Mouse (Mus musculus): Measurements from ENCODE around the gene Zfp663. TPM values are rescaled to one million over a fixed set of nuclear protein-coding genes. Genes with fewer than 3 reads are reported as not detected.

Gene Zfp663
- polyA plus RNA-seq, 1 experiment from 2014 or later = 9.2 TPM

Other genes with a start within 250 kb of the Zfp663 start
- gene Cdh22, start 133.9 kb downstream of the Zfp663 start, polyA plus RNA-seq (2016; fragmentation: Nextera tagmentation; extraction: Ambion mirVana) = 14.8 and 18.8 TPM in 2 replicates
- 61.6 and 67.1 TPM in 2 replicates for gene Slc35c2, start 80.9 kb downstream of the Zfp663 start, polyA plus RNA-seq (2016; fragmentation: Nextera tagmentation; extraction: Ambion mirVana)
- 88.2 and 89.3 TPM in 2 replicates for gene Elmo2, start 42.2 kb downstream of the Zfp663 start, polyA plus RNA-seq (2016; fragmentation: Nextera tagmentation; extraction: Ambion mirVana)
- 23.6 and 25.5 TPM in 2 replicates for gene Zfp334, start 19.5 kb upstream of the Zfp663 start, polyA plus RNA-seq (2016; fragmentation: Nextera tagmentation; extraction: Ambion mirVana)
- gene Ocstamp, start 31.7 kb upstream of the Zfp663 start, polyA plus RNA-seq (2016; fragmentation: Nextera tagmentation; extraction: Ambion mirVana) = 0.05 TPM in 1 of 2 replicates, not detected in the other
- gene Slc13a3, start 104.5 kb upstream of the Zfp663 start, polyA plus RNA-seq (2016; fragmentation: Nextera tagmentation; extraction: Ambion mirVana) = 2.4 and 2.6 TPM in 2 replicates
- 50.6 and 53.2 TPM in 2 replicates for gene Trp53rka, start 124.6 kb upstream of the Zfp663 start, polyA plus RNA-seq (2016; fragmentation: Nextera tagmentation; extraction: Ambion mirVana)
- gene Slc2a10, start 135.1 kb upstream of the Zfp663 start, polyA plus RNA-seq (2016; fragmentation: Nextera tagmentation; extraction: Ambion mirVana) = 4.4 and 4.6 TPM in 2 replicates
- 4.5 and 7.2 TPM in 2 replicates for gene Eya2, start 226.3 kb upstream of the Zfp663 start, polyA plus RNA-seq (2016; fragmentation: Nextera tagmentation; extraction: Ambion mirVana)